Mouse (Mus musculus) midbrain, embryonic 15.5 days (tissue): ENCODE results near the gene Pax2. TPM values are rescaled to one million over a fixed set of nuclear protein-coding genes. Genes with fewer than 3 reads are reported as not detected.
A peak's percentile ranks its signal among the peaks of the same experiment; 100 is the strongest.

ENCODE experiments used
- ATAC-seq: fragments of 200-750 bp; cut with Nextera tagmentation; replicated peaks from 2 replicates; pipeline ENCODE4 v1.8.0; 2017; ENCODE audit warnings: moderate TSS enrichment
- H3K27ac ChIP-seq: fragments of 300-500 bp; sonication (generic); 2 replicates; pipeline ENCODE4 v1.5.1; 2015; ENCODE audit warnings: mild to moderate bottlenecking, inconsistent platforms
- H3K27me3 ChIP-seq: fragments of 300-500 bp; sonication (generic); replicated peaks from 2 replicates; pipeline ENCODE4 v1.6.1; 2015; ENCODE audit warnings: inconsistent platforms
- H3K36me3 ChIP-seq: fragments of 300-500 bp; sonication (generic); replicated peaks from 2 replicates; pipeline ENCODE4 v1.6.1; 2015; ENCODE audit warnings: inconsistent platforms
- H3K4me1 ChIP-seq: fragments of 300-500 bp; sonication (generic); 2 replicates; pipeline ENCODE4 v1.6.1; 2015; ENCODE audit warnings: inconsistent platforms
- H3K4me2 ChIP-seq: fragments of 300-500 bp; sonication (generic); 2 replicates; pipeline ENCODE4 v1.6.1; 2015; ENCODE audit warnings: inconsistent platforms, mild to moderate bottlenecking, moderate library complexity
- H3K4me3 ChIP-seq: fragments of 300-500 bp; sonication (generic); 2 replicates; pipeline ENCODE4 v1.5.1; 2015; ENCODE audit warnings: mild to moderate bottlenecking, inconsistent platforms
- H3K9ac ChIP-seq: fragments of 300-500 bp; sonication (generic); 2 replicates; pipeline ENCODE4 v1.6.1; 2015; ENCODE audit warnings: mild to moderate bottlenecking, inconsistent platforms
- H3K9me3 ChIP-seq: fragments of 300-500 bp; sonication (generic); 2 replicates; pipeline ENCODE4 v1.6.1; 2016; ENCODE audit warnings: inconsistent platforms
- WGBS: fragments of 180-500 bp; shearing (Covaris S2); methylation state at CpG from one replicate; pipeline ENCODE4 v1.1.7; 2015; ENCODE audit warnings: mixed read lengths; 5-methylcytosine and 5-hydroxymethylcytosine counted together
- polyA plus RNA-seq: library from polyadenylated mRNA; unstranded; fragments of >200 nt; fragmentation: Nextera tagmentation; extraction: Ambion mirVana; gene quantifications from 2 replicates; pipeline ENCODE4 v1.2.1, GENCODE M21; 2015

The Pax2 gene
- polyA plus RNA-seq, 1 experiment from 2014 or later: 0.68 TPM

- Histone ChIP-seq H3K27me3 (peaks cover 95% of the 10 kb centered on the region), H3K36me3 (no peaks in the 10 kb centered on the region), H3K9me3 (no peaks in the 10 kb centered on the region), H3K4me1 (peaks cover 11% of the 10 kb centered on the region), H3K27ac (no peak overlapping the region), H3K4me3 (no peak overlapping the region), H3K4me2 (peak overlapping the region; percentile 7; the same call in 1 of the 2 replicates), H3K9ac (no peak overlapping the region)
- ATAC-seq: no peak
- under 1% methylated on average over 48 of the region's 48 CpGs for WGBS
These were observed 14.6 kb upstream of the Pax2 start for GRCm38 (mm10) chr19:44741091-44741763.

GRCm38 (mm10) chr19:44741764-44742127 is 14.1 kb upstream of the Pax2 start:
- H3K4me3 ChIP-seq: no peak overlapping the region
- H3K9me3 ChIP-seq: no peaks in the 10 kb centered on the region
- no peak overlapping the region for H3K27ac ChIP-seq
- no peak overlapping the region for H3K9ac ChIP-seq
- peaks cover 95% of the 10 kb centered on the region for H3K27me3 ChIP-seq
- H3K36me3 ChIP-seq: no peaks in the 10 kb centered on the region
- H3K4me1 ChIP-seq: peaks cover 11% of the 10 kb centered on the region
- under 1% methylated on average over 13 of the region's 13 CpGs for WGBS
- no peak for ATAC-seq
- 0 out of 2 replicates have a peak overlapping the region, but pooled peaks have one; percentile 7 for H3K4me2 ChIP-seq

GRCm38 (mm10) chr19:44742131-44743020 is 13.5 kb upstream of the Pax2 start:
- WGBS: under 1% methylated on average over 22 of the region's 22 CpGs
- Histone ChIP-seq H3K4me1 (peaks cover 11% of the 10 kb centered on the region), H3K27me3 (peaks cover 94% of the 10 kb centered on the region), H3K27ac (no peak overlapping the region), H3K4me2 (no peak overlapping the region), H3K4me3 (no peak overlapping the region), H3K9ac (no peak overlapping the region), H3K9me3 (no peaks in the 10 kb centered on the region), H3K36me3 (no peaks in the 10 kb centered on the region)
- no peak for ATAC-seq

GRCm38 (mm10) chr19:44743021-44743415 is 12.8 kb upstream of the Pax2 start:
- H3K27me3 ChIP-seq: peaks cover 94% of the 10 kb centered on the region
- H3K4me3 ChIP-seq: no peak overlapping the region
- no peaks in the 10 kb centered on the region for H3K36me3 ChIP-seq
- no peak overlapping the region for H3K9ac ChIP-seq
- no peak overlapping the region for H3K4me2 ChIP-seq
- 0% methylated on average over 2 of the region's 2 CpGs for WGBS
- H3K9me3 ChIP-seq: no peaks in the 10 kb centered on the region
- H3K27ac ChIP-seq: no peak overlapping the region
- peaks cover 11% of the 10 kb centered on the region for H3K4me1 ChIP-seq
- ATAC-seq: no peak

- no peak for ATAC-seq
- no peaks in the 10 kb centered on the region for H3K9me3 ChIP-seq
- H3K4me3 ChIP-seq: no peak overlapping the region
- H3K4me2 ChIP-seq: no peak overlapping the region
- no peaks in the 10 kb centered on the region for H3K36me3 ChIP-seq
- no peak overlapping the region for H3K27ac ChIP-seq
- no peak overlapping the region for H3K9ac ChIP-seq
- H3K27me3 ChIP-seq: peaks cover 94% of the 10 kb centered on the region
- 6% methylated on average over 2 of the region's 2 CpGs for WGBS
- peaks cover 11% of the 10 kb centered on the region for H3K4me1 ChIP-seq
These were observed 11.8 kb upstream of the Pax2 start for GRCm38 (mm10) chr19:44743961-44744520.

GRCm38 (mm10) chr19:44745741-44746140 is 10.1 kb upstream of the Pax2 start:
- Histone ChIP-seq H3K9ac (no peak overlapping the region), H3K4me1 (peaks cover 11% of the 10 kb centered on the region), H3K27me3 (peaks cover 94% of the 10 kb centered on the region), H3K4me3 (no peak overlapping the region), H3K27ac (no peak overlapping the region), H3K9me3 (no peaks in the 10 kb centered on the region), H3K36me3 (no peaks in the 10 kb centered on the region), H3K4me2 (no peak overlapping the region)
- 8% methylated on average over 6 of the region's 6 CpGs for WGBS
- no peak for ATAC-seq

GRCm38 (mm10) chr19:44746541-44747024 is 9.3 kb upstream of the Pax2 start:
- Histone ChIP-seq H3K27ac (no peak overlapping the region), H3K9me3 (no peaks in the 10 kb centered on the region), H3K4me1 (peaks cover 5% of the 10 kb centered on the region; the same call in 1 of the 2 replicates), H3K4me2 (peak overlapping the region; percentile 18; the same call in 1 of the 2 replicates), H3K36me3 (no peaks in the 10 kb centered on the region), H3K4me3 (peak overlapping the region; percentile 5; the same call in 1 of the 2 replicates), H3K9ac (no peak overlapping the region), H3K27me3 (peaks cover 93% of the 10 kb centered on the region)
- no peak for ATAC-seq
- 0% methylated on average over 41 of the region's 42 CpGs for WGBS

- H3K4me1 ChIP-seq: peaks cover 6% of the 10 kb centered on the region; the same call in 1 of the 2 replicates
- WGBS: 18% methylated on average over 4 of the region's 4 CpGs
- peaks cover 96% of the 10 kb centered on the region for H3K27me3 ChIP-seq
- H3K27ac ChIP-seq: no peak overlapping the region
- ATAC-seq: no peak
- no peak overlapping the region for H3K4me3 ChIP-seq
- H3K9me3 ChIP-seq: no peaks in the 10 kb centered on the region
- H3K4me2 ChIP-seq: no peak overlapping the region
- H3K36me3 ChIP-seq: no peaks in the 10 kb centered on the region
- no peak overlapping the region for H3K9ac ChIP-seq
These were observed 8.4 kb upstream of the Pax2 start for GRCm38 (mm10) chr19:44747471-44747870.

GRCm38 (mm10) chr19:44748271-44748670 is 7.6 kb upstream of the Pax2 start:
- Histone ChIP-seq H3K4me3 (no peak overlapping the region), H3K4me2 (no peak overlapping the region), H3K27ac (no peak overlapping the region), H3K9ac (no peak overlapping the region), H3K9me3 (no peaks in the 10 kb centered on the region), H3K36me3 (no peaks in the 10 kb centered on the region), H3K27me3 (peaks cover 97% of the 10 kb centered on the region), H3K4me1 (peaks cover 7% of the 10 kb centered on the region; the same call in 1 of the 2 replicates)
- ATAC-seq: no peak
- WGBS: 8% methylated on average over 5 of the region's 5 CpGs

GRCm38 (mm10) chr19:44749061-44749990 is 6.5 kb upstream of the Pax2 start:
- Histone ChIP-seq H3K4me2 (no peak overlapping the region), H3K4me1 (peaks cover 7% of the 10 kb centered on the region; the same call in 1 of the 2 replicates), H3K36me3 (no peaks in the 10 kb centered on the region), H3K9ac (no peak overlapping the region), H3K9me3 (no peaks in the 10 kb centered on the region), H3K27ac (no peak overlapping the region), H3K4me3 (no peak overlapping the region), H3K27me3 (peaks cover 97% of the 10 kb centered on the region)
- ATAC-seq: no peak
- 4% methylated on average over 18 of the region's 18 CpGs for WGBS
